Mouse (Mus musculus) stomach, embryonic 14.5 days (tissue): ENCODE data around the gene Tmco1. TPM values are rescaled to one million over a fixed set of nuclear protein-coding genes. Genes with fewer than 3 reads are reported as not detected.

ENCODE experiments used
- ATAC-seq: fragments of 200-750 bp; cut with Nextera tagmentation; 2 replicates; pipeline ENCODE4 v1.8.0; 2017; ENCODE audit warnings: low read depth, moderate TSS enrichment; ENCODE audit not compliant: insufficient number of reproducible peaks, insufficient read depth, low FRiP score
- H3K27ac ChIP-seq: fragments of 300-500 bp; sonication (generic); 2 replicates; pipeline ENCODE4 v1.5.1; 2014; ENCODE audit warnings: mild to moderate bottlenecking, low read length, moderate library complexity, mixed read lengths
- H3K27me3 ChIP-seq: fragments of 300-500 bp; sonication (generic); 2 replicates; pipeline ENCODE4 v1.6.1; 2014; ENCODE audit warnings: low read length, control low read depth, mixed read lengths; ENCODE audit not compliant: control insufficient read depth, insufficient read depth
- H3K36me3 ChIP-seq: fragments of 300-500 bp; sonication (generic); 2 replicates; pipeline ENCODE4 v1.6.1; 2014; ENCODE audit warnings: mild to moderate bottlenecking, control low read depth, low read length, moderate library complexity, mixed read lengths; ENCODE audit not compliant: control insufficient read depth, insufficient read depth
- H3K4me1 ChIP-seq: fragments of 300-500 bp; sonication (generic); 2 replicates; pipeline ENCODE4 v1.6.1; 2014; ENCODE audit warnings: low read length, control low read depth, mixed read lengths; ENCODE audit not compliant: control insufficient read depth, insufficient read depth
- H3K4me2 ChIP-seq: fragments of 300-500 bp; sonication (generic); replicated peaks from 2 replicates; pipeline ENCODE4 v1.6.1; 2014; ENCODE audit warnings: low read depth, low read length, control low read depth
- H3K4me3 ChIP-seq: fragments of 300-500 bp; sonication (generic); 2 replicates; pipeline ENCODE4 v1.5.1; 2014; ENCODE audit warnings: low read depth, low read length, control low read depth
- H3K9ac ChIP-seq: fragments of 300-500 bp; sonication (generic); replicated peaks from 2 replicates; pipeline ENCODE4 v1.6.1; 2014; ENCODE audit warnings: low read depth, mild to moderate bottlenecking, control low read depth, low read length, moderate library complexity, mixed read lengths
- H3K9me3 ChIP-seq: fragments of 300-500 bp; sonication (generic); 2 replicates; pipeline ENCODE4 v1.6.1; 2016; ENCODE audit warnings: low read depth, low read length, control low read depth; ENCODE audit not compliant: control insufficient read depth
- WGBS: fragments of 180-500 bp; shearing (Covaris S2); extraction: QIAGEN DNeasy Blood & Tissue Kit; methylation state at CpG from one replicate; pipeline ENCODE4 v1.1.7; 2014; 5-methylcytosine and 5-hydroxymethylcytosine counted together
- polyA plus RNA-seq: library from polyadenylated mRNA; unstranded; fragments of >200 nt; fragmentation: Nextera tagmentation; extraction: Ambion mirVana; gene quantifications from 2 replicates; pipeline ENCODE4 v1.2.1, GENCODE M21; 2014

Gene Tmco1
- polyA plus RNA-seq, 1 experiment from 2014 or later, result 87.1 TPM

DNA sequence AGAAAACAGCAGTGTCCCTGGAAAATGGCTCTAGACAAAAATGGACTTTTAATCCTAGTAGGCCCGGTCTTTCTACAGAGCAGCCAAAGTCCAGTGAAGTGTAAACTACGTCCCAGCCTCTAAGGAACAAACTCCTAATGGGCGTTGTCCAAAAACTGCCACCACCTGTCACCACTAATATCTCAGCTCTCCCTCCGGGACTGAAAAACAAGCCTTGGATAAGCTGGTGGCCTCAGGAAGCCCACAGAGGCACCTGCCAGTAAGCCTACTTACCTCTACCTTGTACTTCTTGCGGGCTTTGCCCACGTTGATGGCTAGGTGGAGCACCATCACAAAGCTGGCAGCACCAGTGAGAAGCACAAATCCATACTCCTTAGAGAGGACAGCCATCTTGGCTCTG, 69.8 kb downstream of the Tmco1 start:
- no peak overlapping the region for H3K27ac ChIP-seq
- no peak overlapping the region for H3K4me2 ChIP-seq
- no peak overlapping the region for H3K9ac ChIP-seq
- no peak for ATAC-seq
- no peaks in the 10 kb centered on the region for H3K9me3 ChIP-seq
- no peak overlapping the region for H3K4me3 ChIP-seq
- 79% methylated on average over 6 of the region's 6 CpGs for WGBS
- H3K4me1 ChIP-seq, result peaks cover 5% of the 10 kb centered on the region; the same call in 1 of the 2 replicates
- no peaks in the 10 kb centered on the region for H3K36me3 ChIP-seq
- no peaks in the 10 kb centered on the region for H3K27me3 ChIP-seq

DNA sequence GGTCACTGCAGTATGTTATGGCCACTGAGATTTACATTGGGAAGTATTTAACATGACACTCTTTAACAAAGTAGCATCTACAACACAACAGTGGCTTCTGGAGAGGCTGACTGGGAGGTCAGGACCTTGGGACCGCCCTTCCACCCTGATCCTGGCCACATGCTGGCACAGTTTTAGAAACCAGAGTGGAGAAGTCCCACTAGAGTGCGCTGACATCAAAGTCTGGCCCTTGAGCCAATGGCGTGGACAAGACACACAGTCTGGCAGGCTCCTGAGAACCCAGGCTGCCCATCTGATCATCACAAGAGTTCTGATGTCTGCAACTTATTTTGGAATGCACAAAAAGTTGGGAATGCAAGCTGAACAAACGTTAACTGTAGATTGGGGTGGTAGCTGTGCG, 71.6 kb downstream of the Tmco1 start:
- no peak overlapping the region for H3K4me2 ChIP-seq
- H3K9ac ChIP-seq, result no peak overlapping the region
- no peaks in the 10 kb centered on the region for H3K9me3 ChIP-seq
- H3K4me1 ChIP-seq, result peaks cover 2% of the 10 kb centered on the region; the same call in 1 of the 2 replicates
- H3K27me3 ChIP-seq, result no peaks in the 10 kb centered on the region
- H3K27ac ChIP-seq, result no peak overlapping the region
- H3K4me3 ChIP-seq, result no peak overlapping the region
- no peak for ATAC-seq
- WGBS, result 77% methylated on average over 5 of the region's 5 CpGs
- no peaks in the 10 kb centered on the region for H3K36me3 ChIP-seq

DNA sequence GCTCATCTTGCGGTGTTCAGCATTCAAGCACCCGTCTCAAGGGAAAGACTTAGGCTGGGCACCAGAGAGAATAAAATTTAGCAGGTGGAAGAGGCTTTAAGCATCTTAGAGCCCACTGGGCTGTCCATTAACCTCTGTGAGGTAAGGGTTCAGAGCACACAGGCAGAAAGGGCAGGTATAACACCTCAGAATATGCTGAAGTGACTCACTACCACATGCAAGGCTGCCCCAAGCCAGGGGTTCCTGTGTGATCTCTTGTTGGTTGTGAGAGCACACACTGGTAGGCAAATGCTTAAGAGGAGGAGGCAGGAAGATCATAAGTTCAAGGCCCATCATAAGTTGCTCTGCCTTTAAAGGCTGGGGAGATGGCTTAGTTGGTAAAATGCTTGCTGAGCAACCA, 72.0 kb downstream of the Tmco1 start:
- Histone ChIP-seq H3K4me2 (no peak overlapping the region), H3K27me3 (no peaks in the 10 kb centered on the region), H3K9ac (no peak overlapping the region), H3K4me3 (no peak overlapping the region), H3K36me3 (no peaks in the 10 kb centered on the region), H3K4me1 (no peaks in the 10 kb centered on the region), H3K27ac (no peak overlapping the region), H3K9me3 (no peaks in the 10 kb centered on the region)
- WGBS, result 81% methylated on average over 2 of the region's 2 CpGs
- ATAC-seq, result no peak

DNA sequence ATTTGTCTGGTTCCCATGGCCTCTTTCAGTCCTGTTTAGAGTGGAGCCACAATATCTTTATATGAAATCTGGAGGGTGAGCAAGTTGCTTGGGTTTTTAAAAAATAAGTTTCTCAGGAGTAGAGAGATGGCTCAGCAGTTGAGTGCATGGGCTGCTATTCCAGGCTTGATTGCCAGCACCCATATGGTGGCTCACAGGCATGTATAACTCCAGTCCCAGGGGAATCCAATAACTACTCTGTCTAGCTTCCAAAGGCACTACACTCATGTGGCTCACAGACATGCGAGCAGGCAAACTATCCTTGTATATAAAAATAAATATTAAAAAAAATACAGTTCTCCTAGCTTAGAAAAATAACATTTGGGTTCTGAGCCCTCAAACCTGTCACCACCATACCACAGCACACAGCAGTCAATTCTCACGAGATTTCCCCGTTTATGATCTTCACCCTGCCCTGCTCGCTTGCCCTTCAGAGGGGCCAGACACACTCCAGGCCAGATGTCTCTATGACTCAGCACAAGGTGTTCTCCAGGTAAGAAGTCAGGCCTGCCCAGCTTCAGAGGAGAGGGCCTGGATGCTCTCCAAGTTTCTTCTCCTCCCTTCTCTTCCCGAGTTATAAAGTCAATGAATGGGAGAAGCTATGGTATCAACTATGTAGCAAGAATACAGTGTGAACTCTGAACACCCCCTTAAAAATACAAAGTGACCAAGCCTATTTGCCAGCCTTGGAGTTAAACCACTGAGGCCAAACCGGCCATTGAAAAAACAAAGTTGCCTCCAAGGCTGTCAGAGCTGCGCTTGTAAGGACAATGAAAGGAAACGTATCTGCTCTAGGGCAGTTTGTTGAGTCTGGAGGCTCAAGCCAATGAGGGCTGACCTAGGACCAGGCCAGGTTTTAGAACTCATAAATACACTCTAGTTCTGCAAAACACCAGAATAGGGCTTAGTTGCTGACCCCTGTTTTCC, 73.2 kb downstream of the Tmco1 start:
- Histone ChIP-seq H3K4me2 (no peak overlapping the region), H3K4me1 (no peaks in the 10 kb centered on the region), H3K36me3 (no peaks in the 10 kb centered on the region), H3K4me3 (no peak overlapping the region), H3K27me3 (no peaks in the 10 kb centered on the region), H3K9ac (no peak overlapping the region), H3K9me3 (no peaks in the 10 kb centered on the region), H3K27ac (no peak overlapping the region)
- ATAC-seq, result no peak
- 77% methylated on average over 8 of the region's 8 CpGs for WGBS

DNA sequence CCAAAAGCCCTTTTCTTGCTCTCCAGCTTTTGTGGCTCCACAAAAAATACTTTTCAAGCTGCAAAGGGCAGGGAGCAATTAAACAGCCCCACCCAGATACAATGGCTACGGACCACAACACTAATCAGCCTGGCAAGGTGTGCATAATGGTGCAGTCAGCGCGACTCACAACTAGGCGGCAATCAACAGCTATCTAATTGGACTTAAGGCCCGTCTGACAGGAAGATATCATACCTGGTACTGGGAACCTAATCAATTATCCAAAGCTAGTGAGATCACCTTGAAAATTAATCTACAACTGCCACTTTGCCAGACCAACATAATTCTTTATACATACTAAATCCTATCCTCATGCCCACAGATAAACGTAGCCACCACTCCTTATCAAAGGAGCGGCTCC, 74.1 kb downstream of the Tmco1 start:
- WGBS, result 85% methylated on average over 7 of the region's 7 CpGs
- Histone ChIP-seq H3K27me3 (no peaks in the 10 kb centered on the region), H3K4me3 (no peak overlapping the region), H3K36me3 (no peaks in the 10 kb centered on the region), H3K9me3 (no peaks in the 10 kb centered on the region), H3K9ac (no peak overlapping the region), H3K4me1 (no peaks in the 10 kb centered on the region), H3K4me2 (no peak overlapping the region), H3K27ac (no peak overlapping the region)
- ATAC-seq, result no peak

DNA sequence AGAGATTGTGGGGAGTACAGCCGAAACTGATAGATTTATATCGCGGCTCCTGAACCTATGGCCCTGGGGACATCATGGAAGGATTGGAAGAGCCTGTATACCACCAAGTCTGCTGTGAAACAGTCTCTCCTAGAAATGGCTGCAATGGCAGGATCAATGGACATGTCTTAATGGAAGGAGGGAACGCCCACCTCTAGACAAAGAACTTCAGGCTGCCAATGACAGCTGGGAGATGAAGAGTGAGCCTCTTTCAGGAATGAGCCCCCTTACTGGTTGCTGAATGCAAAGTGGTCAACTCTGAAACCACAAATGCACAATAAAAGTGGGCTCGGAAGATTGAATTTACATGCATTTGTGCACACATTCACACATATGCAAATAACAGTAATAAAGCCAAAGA, 74.6 kb downstream of the Tmco1 start:
- H3K9ac ChIP-seq, result no peak overlapping the region
- H3K27me3 ChIP-seq, result no peaks in the 10 kb centered on the region
- 79% methylated on average over 5 of the region's 5 CpGs for WGBS
- no peak overlapping the region for H3K4me2 ChIP-seq
- ATAC-seq, result no peak
- no peaks in the 10 kb centered on the region for H3K4me1 ChIP-seq
- no peak overlapping the region for H3K27ac ChIP-seq
- H3K4me3 ChIP-seq, result no peak overlapping the region
- no peaks in the 10 kb centered on the region for H3K36me3 ChIP-seq
- H3K9me3 ChIP-seq, result no peaks in the 10 kb centered on the region

DNA sequence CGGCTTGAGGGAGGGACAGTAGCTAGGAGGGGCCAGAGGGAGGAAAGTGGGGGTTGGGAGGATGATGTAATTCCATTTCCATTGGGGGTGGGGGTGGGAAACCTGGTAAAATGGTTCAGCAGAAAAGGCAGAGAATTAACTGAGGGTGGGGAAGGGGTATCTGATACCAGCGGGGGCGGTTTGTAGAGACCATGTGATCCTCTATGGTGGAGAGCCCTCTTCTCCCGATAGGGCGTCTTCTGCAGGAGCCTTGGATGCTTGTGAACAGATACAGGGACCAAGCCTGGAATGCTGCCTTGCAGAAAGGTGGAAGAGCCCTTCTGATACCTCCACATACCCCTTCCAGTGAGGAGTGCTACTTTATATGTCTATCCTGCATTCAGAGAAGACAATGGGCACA, 75.0 kb downstream of the Tmco1 start:
- Histone ChIP-seq H3K4me1 (no peaks in the 10 kb centered on the region), H3K27ac (no peak overlapping the region), H3K9ac (no peak overlapping the region), H3K4me3 (no peak overlapping the region), H3K36me3 (no peaks in the 10 kb centered on the region), H3K4me2 (no peak overlapping the region), H3K9me3 (no peaks in the 10 kb centered on the region), H3K27me3 (no peaks in the 10 kb centered on the region)
- ATAC-seq, result no peak
- 80% methylated on average over 5 of the region's 5 CpGs for WGBS
